Mouse (Mus musculus): ENCODE measurements at regions not wholly inside any gene's neighbourhood (a gene's known extent, or its start where the extent isn't known, plus 50 kb on each side); places are given as distances from the start of the nearest gene placed in this dataset.

DNA sequence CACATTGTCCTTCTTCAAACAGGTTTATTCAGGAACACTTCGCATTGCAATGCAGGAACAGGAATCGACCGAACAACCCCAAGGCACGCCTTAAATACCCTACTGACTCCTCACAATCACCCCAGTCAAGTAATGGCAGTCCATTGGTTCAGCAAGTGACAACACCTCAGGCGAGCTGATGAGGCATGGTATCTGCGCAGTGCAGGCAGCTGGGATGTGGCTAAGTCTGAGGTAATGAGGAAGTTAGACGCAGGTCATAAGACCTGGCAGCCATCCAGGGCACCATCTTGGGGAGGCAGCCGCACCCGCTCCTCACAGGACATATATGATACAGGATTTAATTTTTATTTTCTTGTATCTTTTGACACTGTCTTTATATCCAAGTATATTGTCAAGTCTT lies 1251.6 kb downstream of the Basp1 start:
- TF ChIP-seq CTCF (IDR thresholded peaks at IDR 0.05) = no peak
- ChIA-PET CTCF (no interaction called here), POLR2A (no interaction called here)
- ATAC-seq (no peak), DNase-seq (ENCODE audit: low read depth, low spot score) (no peak)
- in situ Hi-C loops (cut with MboI; ENCODE audit: low pct_unique_long_range_greater_than_20kb) = no loop called here
- no peaks in the 10 kb centered on the region for H3K27me3 ChIP-seq

DNA sequence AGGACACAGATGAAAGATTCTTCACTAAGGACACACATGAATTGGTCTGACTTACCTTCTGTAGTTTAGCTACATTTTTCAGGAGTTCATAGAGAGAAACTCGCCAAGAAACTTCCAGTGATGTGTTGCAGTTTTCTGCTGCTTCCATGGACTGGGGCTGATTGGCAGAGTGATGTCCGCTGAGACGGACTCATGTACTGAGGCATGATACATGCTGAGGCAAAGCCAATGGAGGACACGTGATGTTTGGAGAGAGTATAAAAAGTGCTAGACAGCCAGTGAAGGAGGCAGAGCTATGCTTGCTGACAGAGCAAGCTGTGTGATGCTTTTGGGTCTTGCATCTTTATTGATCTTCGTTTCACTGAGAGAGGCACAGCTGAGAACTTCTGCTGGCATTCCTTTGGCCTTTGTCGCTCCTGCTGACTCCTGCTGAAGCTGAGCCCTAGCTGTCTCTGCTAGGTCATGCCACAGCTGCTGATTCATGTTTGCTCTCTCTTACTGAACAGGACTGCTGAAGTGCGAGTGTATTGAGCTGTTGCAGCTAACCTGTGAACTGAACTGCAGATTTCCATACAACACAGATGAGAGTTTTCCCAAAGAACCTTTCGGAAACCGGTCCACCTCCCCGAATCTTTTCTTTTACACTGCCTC lies 1255.7 kb downstream of the Basp1 start:
- TF ChIP-seq CTCF (IDR thresholded peaks at IDR 0.05) = no peak
- DNase-seq (ENCODE audit: low read depth, low spot score) (no peak), ATAC-seq (no peak)
- POLR2A ChIA-PET = no interaction called here
- CTCF ChIA-PET = no interaction called here
- in situ Hi-C loops (cut with MboI; ENCODE audit: low pct_unique_long_range_greater_than_20kb) = no loop called here
- no peaks in the 10 kb centered on the region for H3K27me3 ChIP-seq

DNA sequence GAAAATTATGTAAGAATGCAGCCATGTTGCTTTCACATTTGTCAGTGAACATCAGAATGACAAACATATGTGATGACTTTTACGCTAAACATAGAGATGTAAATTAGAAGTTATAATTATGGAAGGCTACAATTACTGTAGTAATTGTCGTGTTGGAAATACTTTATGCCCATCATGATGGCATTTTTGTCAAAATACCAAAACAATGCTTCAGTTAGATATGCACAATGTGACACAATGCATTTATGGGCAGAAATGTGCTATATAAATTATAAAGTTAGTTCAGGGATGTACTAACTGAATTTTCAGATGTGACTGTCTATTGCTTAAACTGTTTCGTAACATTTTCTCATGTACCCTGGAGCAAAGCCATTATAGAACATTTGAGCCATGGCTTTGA lies 1259.3 kb downstream of the Basp1 start:
- ChIA-PET CTCF (no interaction called here), POLR2A (no interaction called here)
- DNase-seq (ENCODE audit: low read depth, low spot score) (no peak), ATAC-seq (no peak)
- TF ChIP-seq CTCF (IDR thresholded peaks at IDR 0.05) = no peak
- no peaks in the 10 kb centered on the region for H3K27me3 ChIP-seq
- in situ Hi-C loops (cut with MboI; ENCODE audit: low pct_unique_long_range_greater_than_20kb) = no loop called here

DNA sequence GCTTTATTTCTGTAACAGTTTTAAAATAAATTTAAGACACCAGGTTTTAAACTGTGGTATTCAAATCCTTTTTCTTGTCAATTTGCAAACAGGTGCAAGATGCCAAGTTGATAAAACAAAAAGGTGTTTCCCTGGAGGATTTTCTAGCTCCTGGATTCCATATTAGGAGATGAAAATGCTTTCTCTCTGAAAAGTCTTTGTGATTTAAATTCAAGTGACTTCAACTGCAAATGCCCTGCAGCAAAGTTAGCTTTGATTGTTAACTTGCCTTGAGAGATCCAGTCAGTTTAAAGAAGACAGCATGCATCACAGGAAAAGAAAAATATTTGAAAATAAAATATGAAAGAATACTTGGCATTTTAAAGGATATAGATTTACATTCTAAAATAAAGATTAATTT lies 1289.3 kb downstream of the Basp1 start:
- no peaks in the 10 kb centered on the region for H3K27me3 ChIP-seq
- ATAC-seq (no peak), DNase-seq (ENCODE audit: low read depth, low spot score) (no peak)
- in situ Hi-C loops (cut with MboI; ENCODE audit: low pct_unique_long_range_greater_than_20kb) = no loop called here
- TF ChIP-seq CTCF (IDR thresholded peaks at IDR 0.05) = no peak
- CTCF ChIA-PET = no interaction called here
- POLR2A ChIA-PET = no interaction called here

DNA sequence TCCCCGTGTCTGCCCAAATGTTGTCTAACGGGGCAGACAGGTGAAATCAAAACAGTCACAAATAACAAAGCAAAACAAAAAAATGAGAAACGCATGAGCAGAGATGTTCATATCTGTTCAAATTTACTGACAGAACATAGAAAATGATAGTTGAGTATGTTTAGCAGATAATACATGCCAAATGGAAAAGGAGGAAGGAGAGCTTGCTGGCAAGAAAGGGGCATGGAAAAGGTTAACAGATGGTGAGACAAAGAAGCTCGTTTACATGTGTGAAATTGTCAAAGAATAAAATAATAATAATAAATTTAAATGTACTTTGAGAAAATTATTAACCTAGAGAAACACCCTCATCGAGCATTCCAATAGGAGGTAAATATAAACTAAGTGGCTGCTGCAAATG lies 1327.3 kb downstream of the Basp1 start:
- no peak for ATAC-seq
- CTCF ChIA-PET = interaction anchor here (1.0 kb wide), 1 partner anchor 44 kb away, joined by 3 read pairs; no protein-coding TSS in a partner anchor
- POLR2A ChIA-PET = no interaction called here

DNA sequence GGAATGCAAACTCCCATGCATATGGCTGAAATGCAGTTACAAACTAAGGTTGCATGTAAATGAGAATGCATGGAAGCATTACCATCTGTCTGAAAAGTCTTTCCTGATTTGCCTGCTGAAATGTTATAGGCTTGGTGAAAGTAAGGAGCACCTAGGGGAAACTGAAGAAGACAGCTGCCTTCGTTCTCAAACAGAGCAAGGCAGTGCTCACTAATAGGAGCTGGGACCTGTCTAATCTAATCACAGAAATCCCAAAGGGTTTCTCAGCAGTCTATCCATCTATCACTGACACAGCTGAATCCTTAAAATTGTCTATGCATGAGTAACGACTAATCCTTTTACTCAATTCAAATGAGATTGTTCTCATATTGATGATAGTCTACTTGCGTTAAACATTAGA lies 1360.4 kb downstream of the Basp1 start:
- DNase-seq (ENCODE audit: low read depth, low spot score) = no peak
- in situ Hi-C loops (cut with MboI; ENCODE audit: low pct_unique_long_range_greater_than_20kb) = loop anchor here (25.0 kb wide), 1 partner anchor 566 kb away; no protein-coding TSS in a partner anchor
- no peaks in the 10 kb centered on the region for H3K27me3 ChIP-seq
- ATAC-seq = no peak
- POLR2A ChIA-PET = no interaction called here
- TF ChIP-seq CTCF (IDR thresholded peaks at IDR 0.05) = no peak
- CTCF ChIA-PET = no interaction called here

More for the DNA sequence above, 1327.3 kb downstream of the Basp1 start:
- no peaks in the 10 kb centered on the region for H3K27me3 ChIP-seq
- no peak for TF ChIP-seq CTCF (IDR thresholded peaks at IDR 0.05)
- no peak for DNase-seq (ENCODE audit: low read depth, low spot score)
- in situ Hi-C loops (cut with MboI; ENCODE audit: low pct_unique_long_range_greater_than_20kb) = no loop called here

DNA sequence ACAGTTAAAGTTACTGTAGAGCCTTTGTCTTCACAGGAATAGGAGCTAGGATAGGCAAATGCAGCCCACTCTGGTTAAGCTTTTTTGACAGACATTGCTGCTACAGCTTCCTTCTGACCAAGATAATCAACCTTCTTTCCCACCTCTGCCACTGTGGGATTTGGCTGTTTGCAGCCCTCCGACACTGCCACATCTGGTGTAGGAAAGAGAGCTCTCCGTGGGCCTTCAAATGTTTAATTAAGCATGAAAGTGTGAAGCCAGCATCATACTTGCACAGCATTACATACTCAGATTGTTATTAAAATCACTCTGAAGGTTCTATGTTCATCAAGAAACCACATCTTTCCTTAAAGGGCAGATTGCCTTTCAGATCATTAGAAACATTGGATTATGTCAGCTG lies 1372.7 kb downstream of the Basp1 start:
- ATAC-seq (no peak), DNase-seq (ENCODE audit: low read depth, low spot score) (no peak)
- ChIA-PET POLR2A (no interaction called here), CTCF (no interaction called here)
- no peaks in the 10 kb centered on the region for H3K27me3 ChIP-seq
- TF ChIP-seq CTCF (IDR thresholded peaks at IDR 0.05) = no peak
- in situ Hi-C loops (cut with MboI; ENCODE audit: low pct_unique_long_range_greater_than_20kb) = no loop called here

DNA sequence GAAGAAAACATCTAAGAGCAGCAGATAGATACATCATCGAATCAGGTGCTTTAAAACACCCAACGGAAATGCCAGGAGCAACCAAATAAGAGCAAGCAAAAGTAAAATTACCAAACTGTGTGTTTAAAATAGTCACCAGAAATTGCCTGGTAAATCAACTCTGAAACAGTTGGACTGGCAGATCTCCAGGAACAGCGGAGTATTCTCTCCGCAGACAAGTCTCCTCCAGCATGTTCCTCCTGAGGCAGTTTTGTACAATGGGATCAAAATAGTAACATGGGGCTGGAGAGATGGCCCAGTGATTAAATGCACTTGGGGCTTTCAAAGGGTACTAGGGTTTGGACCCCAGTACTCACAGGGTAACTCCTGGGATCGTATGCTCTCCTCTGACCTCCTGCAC lies 1374.4 kb downstream of the Basp1 start:
- in situ Hi-C loops (cut with MboI; ENCODE audit: low pct_unique_long_range_greater_than_20kb) = no loop called here
- H3K27me3 ChIP-seq = no peaks in the 10 kb centered on the region
- TF ChIP-seq CTCF (IDR thresholded peaks at IDR 0.05) = no peak
- ATAC-seq (no peak), DNase-seq (ENCODE audit: low read depth, low spot score) (no peak)
- POLR2A ChIA-PET = no interaction called here
- CTCF ChIA-PET = no interaction called here

DNA sequence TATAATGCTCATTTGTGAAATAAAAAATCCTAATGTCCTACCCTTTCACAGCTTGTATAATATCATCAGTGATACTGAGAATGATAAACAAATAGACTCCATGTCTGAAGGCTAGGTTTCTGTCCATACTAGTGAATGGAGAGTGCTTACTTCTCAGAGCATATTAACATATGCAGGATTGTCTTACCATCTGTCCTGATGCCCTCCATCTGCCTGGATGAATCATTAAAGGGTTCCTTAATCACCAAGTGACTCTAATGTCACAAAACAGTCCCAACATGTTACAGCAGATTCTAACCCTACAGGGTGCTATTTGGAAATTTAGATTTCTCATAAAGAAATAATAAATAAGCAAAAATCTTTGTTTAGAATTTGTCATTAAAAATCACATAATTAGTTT lies 1391.4 kb downstream of the Basp1 start:
- in situ Hi-C loops (cut with MboI; ENCODE audit: low pct_unique_long_range_greater_than_20kb) = no loop called here
- DNase-seq (ENCODE audit: low read depth, low spot score) = no peak
- ATAC-seq = no peak
- TF ChIP-seq CTCF (IDR thresholded peaks at IDR 0.05) = no peak
- CTCF ChIA-PET = no interaction called here
- no peaks in the 10 kb centered on the region for H3K27me3 ChIP-seq
- POLR2A ChIA-PET = no interaction called here

DNA sequence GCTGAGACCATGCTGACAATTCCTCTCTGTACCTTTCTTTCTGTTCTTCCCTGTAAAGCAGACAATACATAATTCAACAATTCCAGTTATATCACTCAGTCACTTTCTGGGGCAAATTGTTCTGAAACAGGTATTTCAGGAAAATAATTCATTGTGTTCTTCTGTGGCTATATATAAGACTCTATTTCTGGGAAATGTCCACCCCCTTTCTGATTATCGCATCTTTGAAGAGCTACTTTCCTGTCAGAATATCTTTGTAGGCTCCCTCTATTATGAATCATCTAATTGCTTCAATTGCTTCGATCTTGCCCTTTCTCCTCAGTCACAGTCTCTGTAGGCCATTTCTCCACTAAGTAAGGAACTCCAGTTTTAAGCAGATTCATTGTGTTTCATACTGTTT lies 1408.9 kb downstream of the Basp1 start:
- ATAC-seq (no peak), DNase-seq (ENCODE audit: low read depth, low spot score) (no peak)
- no peaks in the 10 kb centered on the region for H3K27me3 ChIP-seq
- ChIA-PET CTCF (no interaction called here), POLR2A (no interaction called here)
- TF ChIP-seq CTCF (IDR thresholded peaks at IDR 0.05) = no peak
- in situ Hi-C loops (cut with MboI; ENCODE audit: low pct_unique_long_range_greater_than_20kb) = no loop called here

DNA sequence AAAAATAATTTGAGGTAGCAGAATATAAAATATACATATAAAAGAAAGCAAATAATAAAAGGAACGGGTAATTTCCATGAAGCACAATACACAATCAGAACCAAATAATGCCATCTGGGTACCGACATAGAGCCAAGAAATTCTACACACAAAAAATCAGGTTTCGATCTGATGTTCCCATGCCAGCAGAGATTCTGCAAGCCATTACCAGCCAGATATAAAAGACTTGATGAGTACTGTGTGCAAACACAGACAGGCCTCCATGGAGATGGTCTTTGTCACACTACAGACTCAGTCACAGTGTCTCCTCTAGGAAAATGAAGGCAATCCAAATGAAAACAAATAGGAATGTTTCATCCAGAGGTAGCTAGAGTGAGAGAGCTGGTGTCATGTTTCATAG lies 1430.7 kb downstream of the Cdh18 start:
- no peaks in the 10 kb centered on the region for H3K27me3 ChIP-seq
- TF ChIP-seq CTCF (IDR thresholded peaks at IDR 0.05) = no peak
- ChIA-PET POLR2A (no interaction called here), CTCF (no interaction called here)
- in situ Hi-C loops (cut with MboI; ENCODE audit: low pct_unique_long_range_greater_than_20kb) = no loop called here
- ATAC-seq (no peak), DNase-seq (ENCODE audit: low read depth, low spot score) (no peak)
